Mouse (Mus musculus): Measurements from ENCODE around the gene Gpr68. TPM values are rescaled to one million over a fixed set of nuclear protein-coding genes. Genes with fewer than 3 reads are reported as not detected.
A peak's percentile ranks its signal among the peaks of the same experiment; 100 is the strongest.

The Gpr68 gene
- polyA plus RNA-seq, 1 experiment from 2014 or later: 0.46 TPM

GRCm38 (mm10) chr12:100862856-100863446, 45.0 kb downstream of the Gpr68 start:
- Histone ChIP-seq H3K4me3 (ENCODE audit: low read depth, low read length) (no peak overlapping the region), H3K27ac (ENCODE audit: low read length) (no peak overlapping the region), H3K36me3 (ENCODE audit: control insufficient read depth, insufficient read depth, low read length) (no peaks in the 10 kb centered on the region), H3K9ac (replicated peaks; ENCODE audit: low read depth, low read length) (no peak overlapping the region), H3K4me1 (ENCODE audit: control insufficient read depth, insufficient read depth, low read length) (no peaks in the 10 kb centered on the region), H3K9me3 (ENCODE audit: control insufficient read depth, low read depth, low read length) (no peaks in the 10 kb centered on the region), H3K4me2 (replicated peaks; ENCODE audit: low read depth, low read length) (no peak overlapping the region), H3K27me3 (ENCODE audit: control insufficient read depth, insufficient read depth, low read length) (no peaks in the 10 kb centered on the region)
- 80% methylated on average over 3 of the region's 3 CpGs for WGBS
- no peak for ATAC-seq (ENCODE audit: insufficient number of reproducible peaks, insufficient read depth, low FRiP score, low read depth)

- H3K4me3 ChIP-seq (ENCODE audit: low read depth, low read length): no peak overlapping the region
- no peak overlapping the region for H3K9ac ChIP-seq (replicated peaks; ENCODE audit: low read depth, low read length)
- 76% methylated on average over 3 of the region's 3 CpGs for WGBS
- ATAC-seq (ENCODE audit: insufficient number of reproducible peaks, insufficient read depth, low FRiP score, low read depth): no peak
- H3K4me1 ChIP-seq (ENCODE audit: control insufficient read depth, insufficient read depth, low read length): no peaks in the 10 kb centered on the region
- no peaks in the 10 kb centered on the region for H3K27me3 ChIP-seq (ENCODE audit: control insufficient read depth, insufficient read depth, low read length)
- no peaks in the 10 kb centered on the region for H3K9me3 ChIP-seq (ENCODE audit: control insufficient read depth, low read depth, low read length)
- no peak overlapping the region for H3K27ac ChIP-seq (ENCODE audit: low read length)
- no peaks in the 10 kb centered on the region for H3K36me3 ChIP-seq (ENCODE audit: control insufficient read depth, insufficient read depth, low read length)
- no peak overlapping the region for H3K4me2 ChIP-seq (replicated peaks; ENCODE audit: low read depth, low read length)
These were observed 45.7 kb downstream of the Gpr68 start for GRCm38 (mm10) chr12:100862272-100862671.

- Histone ChIP-seq H3K9ac (replicated peaks; ENCODE audit: low read depth, low read length) (no peak overlapping the region), H3K4me2 (replicated peaks; ENCODE audit: low read depth, low read length) (no peak overlapping the region), H3K27ac (ENCODE audit: low read length) (no peak overlapping the region), H3K4me1 (ENCODE audit: control insufficient read depth, insufficient read depth, low read length) (no peaks in the 10 kb centered on the region), H3K4me3 (ENCODE audit: low read depth, low read length) (no peak overlapping the region), H3K27me3 (ENCODE audit: control insufficient read depth, insufficient read depth, low read length) (no peaks in the 10 kb centered on the region), H3K36me3 (ENCODE audit: control insufficient read depth, insufficient read depth, low read length) (no peaks in the 10 kb centered on the region), H3K9me3 (ENCODE audit: control insufficient read depth, low read depth, low read length) (no peaks in the 10 kb centered on the region)
- ATAC-seq (ENCODE audit: insufficient number of reproducible peaks, insufficient read depth, low FRiP score, low read depth): no peak
- 72% methylated on average over 7 of the region's 7 CpGs for WGBS
These were observed 50.2 kb downstream of the Gpr68 start for GRCm38 (mm10) chr12:100857791-100858190.

DNA sequence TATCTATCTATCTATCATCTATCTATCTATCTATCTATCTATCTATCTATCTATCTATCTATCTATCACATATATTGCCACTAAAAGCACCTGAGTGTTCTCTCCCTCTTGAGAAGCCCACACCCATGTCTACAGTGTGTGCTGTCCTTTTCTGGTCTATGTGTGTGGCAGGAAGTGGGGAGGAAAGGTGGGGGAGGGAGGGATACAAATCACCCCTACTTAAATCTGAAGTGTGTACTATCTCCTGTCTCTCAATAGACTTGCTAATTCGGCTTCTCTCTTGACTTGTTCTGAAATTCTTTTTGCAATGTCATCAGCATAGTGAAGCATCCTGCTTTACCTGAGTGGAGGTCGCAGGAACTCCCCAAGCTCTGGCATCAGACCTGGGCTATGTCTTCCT, 51.7 kb downstream of the Gpr68 start:
- no peaks in the 10 kb centered on the region for H3K36me3 ChIP-seq (ENCODE audit: control insufficient read depth, insufficient read depth, low read length)
- no peak overlapping the region for H3K4me3 ChIP-seq (ENCODE audit: low read depth, low read length)
- H3K4me2 ChIP-seq (replicated peaks; ENCODE audit: low read depth, low read length): no peak overlapping the region
- H3K27ac ChIP-seq (ENCODE audit: low read length): no peak overlapping the region
- no peaks in the 10 kb centered on the region for H3K9me3 ChIP-seq (ENCODE audit: control insufficient read depth, low read depth, low read length)
- H3K27me3 ChIP-seq (ENCODE audit: control insufficient read depth, insufficient read depth, low read length): no peaks in the 10 kb centered on the region
- H3K4me1 ChIP-seq (ENCODE audit: control insufficient read depth, insufficient read depth, low read length): no peaks in the 10 kb centered on the region
- H3K9ac ChIP-seq (replicated peaks; ENCODE audit: low read depth, low read length): no peak overlapping the region
- ATAC-seq (ENCODE audit: insufficient number of reproducible peaks, insufficient read depth, low FRiP score, low read depth): no peak
- WGBS: 69% methylated on average over 2 of the region's 2 CpGs

DNA sequence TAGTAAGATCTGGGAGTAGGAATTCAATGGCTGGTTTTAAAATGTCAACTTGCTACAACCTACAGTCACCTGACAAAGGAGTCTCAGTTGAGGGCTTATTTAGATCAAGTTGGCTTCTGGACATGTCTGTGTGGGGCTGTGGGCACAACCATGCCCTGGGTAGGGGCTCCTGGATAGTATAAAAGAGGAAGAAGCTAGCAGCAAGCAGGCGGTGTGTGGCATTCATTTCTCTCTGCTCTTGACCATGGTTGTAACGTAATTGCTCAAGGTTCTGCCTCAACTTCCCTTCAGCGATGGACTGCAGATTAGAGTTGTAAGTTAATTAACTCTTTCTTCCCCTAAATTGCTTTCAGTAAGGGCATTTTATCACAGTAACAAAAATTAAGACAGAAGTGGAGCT, 55.6 kb downstream of the Gpr68 start:
- no peak overlapping the region for H3K27ac ChIP-seq (ENCODE audit: low read length)
- H3K9me3 ChIP-seq (ENCODE audit: control insufficient read depth, low read depth, low read length): no peaks in the 10 kb centered on the region
- no peak for ATAC-seq (ENCODE audit: insufficient number of reproducible peaks, insufficient read depth, low FRiP score, low read depth)
- H3K4me3 ChIP-seq (ENCODE audit: low read depth, low read length): no peak overlapping the region
- H3K4me1 ChIP-seq (ENCODE audit: control insufficient read depth, insufficient read depth, low read length): no peaks in the 10 kb centered on the region
- H3K4me2 ChIP-seq (replicated peaks; ENCODE audit: low read depth, low read length): no peak overlapping the region
- H3K36me3 ChIP-seq (ENCODE audit: control insufficient read depth, insufficient read depth, low read length): no peaks in the 10 kb centered on the region
- H3K9ac ChIP-seq (replicated peaks; ENCODE audit: low read depth, low read length): no peak overlapping the region
- 83% methylated on average over 3 of the region's 3 CpGs for WGBS
- H3K27me3 ChIP-seq (ENCODE audit: control insufficient read depth, insufficient read depth, low read length): no peaks in the 10 kb centered on the region

DNA sequence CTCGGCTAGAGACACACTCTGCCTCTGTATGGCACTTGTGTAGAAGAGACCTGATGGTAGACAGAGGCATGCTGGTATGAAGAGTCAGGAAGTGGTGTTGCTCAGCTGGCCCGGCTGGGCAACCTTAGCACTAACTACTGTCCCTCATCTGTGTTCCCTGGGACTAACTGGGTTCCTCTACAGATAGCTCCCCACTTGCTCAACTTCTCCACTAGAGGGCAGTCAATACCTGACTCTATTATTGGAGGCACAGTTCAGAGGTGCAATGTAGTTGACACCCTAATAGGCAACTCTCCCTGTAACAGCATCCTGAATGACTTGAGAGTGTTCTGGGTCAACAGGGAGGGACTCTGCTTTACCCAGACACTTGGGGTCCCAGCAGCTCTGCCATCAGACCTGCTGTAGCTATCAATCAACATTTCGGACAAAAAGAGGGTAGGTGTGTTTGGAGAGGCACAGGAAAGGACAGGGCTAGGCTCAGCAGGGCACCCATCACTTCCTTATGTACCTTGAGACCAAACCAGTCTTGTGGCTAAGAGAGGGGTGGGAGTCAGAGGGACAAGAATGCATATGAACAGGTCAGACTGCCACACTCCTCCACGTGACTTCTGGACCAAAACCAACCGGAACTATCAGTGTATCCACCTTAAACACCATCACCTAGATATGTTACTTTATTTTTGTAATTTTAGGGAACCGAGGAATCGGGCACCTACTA, 58.4 kb downstream of the Gpr68 start:
- Histone ChIP-seq H3K36me3 (ENCODE audit: control insufficient read depth, insufficient read depth, low read length) (no peaks in the 10 kb centered on the region), H3K9ac (replicated peaks; ENCODE audit: low read depth, low read length) (no peak overlapping the region), H3K4me1 (ENCODE audit: control insufficient read depth, insufficient read depth, low read length) (no peaks in the 10 kb centered on the region), H3K4me2 (replicated peaks; ENCODE audit: low read depth, low read length) (no peak overlapping the region), H3K9me3 (ENCODE audit: control insufficient read depth, low read depth, low read length) (no peaks in the 10 kb centered on the region), H3K27me3 (ENCODE audit: control insufficient read depth, insufficient read depth, low read length) (no peaks in the 10 kb centered on the region), H3K4me3 (ENCODE audit: low read depth, low read length) (no peak overlapping the region), H3K27ac (ENCODE audit: low read length) (no peak overlapping the region)
- ATAC-seq (ENCODE audit: insufficient number of reproducible peaks, insufficient read depth, low FRiP score, low read depth): peak; percentile 72
- WGBS: 72% methylated on average over 7 of the region's 7 CpGs

GRCm38 (mm10) chr12:100847437-100848080, 60.4 kb downstream of the Gpr68 start:
- no peak for ATAC-seq (ENCODE audit: insufficient number of reproducible peaks, insufficient read depth, low FRiP score, low read depth)
- no peaks in the 10 kb centered on the region for H3K4me1 ChIP-seq (ENCODE audit: control insufficient read depth, insufficient read depth, low read length)
- no peaks in the 10 kb centered on the region for H3K36me3 ChIP-seq (ENCODE audit: control insufficient read depth, insufficient read depth, low read length)
- no peaks in the 10 kb centered on the region for H3K9me3 ChIP-seq (ENCODE audit: control insufficient read depth, low read depth, low read length)
- no peak overlapping the region for H3K9ac ChIP-seq (replicated peaks; ENCODE audit: low read depth, low read length)
- no peak overlapping the region for H3K27ac ChIP-seq (ENCODE audit: low read length)
- H3K4me3 ChIP-seq (ENCODE audit: low read depth, low read length): no peak overlapping the region
- no peak overlapping the region for H3K4me2 ChIP-seq (replicated peaks; ENCODE audit: low read depth, low read length)
- H3K27me3 ChIP-seq (ENCODE audit: control insufficient read depth, insufficient read depth, low read length): no peaks in the 10 kb centered on the region
- 36% methylated on average over 11 of the region's 11 CpGs for WGBS

DNA sequence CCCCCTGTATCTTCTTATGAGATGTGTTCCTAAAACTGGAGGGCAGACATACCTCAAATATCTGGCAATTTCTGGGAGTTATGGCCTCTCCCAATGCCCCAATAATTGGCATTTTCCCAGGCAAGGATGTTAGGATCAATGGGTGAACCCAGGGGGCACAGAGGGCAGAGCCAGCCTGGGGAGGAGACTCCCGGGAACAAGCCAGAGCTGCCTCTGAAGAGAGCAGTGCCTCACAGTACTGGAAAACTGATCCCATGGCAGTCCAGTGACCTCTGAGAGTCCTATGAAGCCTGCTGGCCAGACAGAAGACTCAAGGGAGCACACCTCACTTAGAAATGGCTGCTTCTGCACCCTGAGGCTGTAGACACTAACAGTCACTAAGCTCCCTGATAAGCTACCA, 61.4 kb downstream of the Gpr68 start:
- Histone ChIP-seq H3K36me3 (ENCODE audit: control insufficient read depth, insufficient read depth, low read length) (no peaks in the 10 kb centered on the region), H3K4me3 (ENCODE audit: low read depth, low read length) (no peak overlapping the region), H3K9ac (replicated peaks; ENCODE audit: low read depth, low read length) (no peak overlapping the region), H3K27me3 (ENCODE audit: control insufficient read depth, insufficient read depth, low read length) (no peaks in the 10 kb centered on the region), H3K27ac (ENCODE audit: low read length) (no peak overlapping the region), H3K4me2 (replicated peaks; ENCODE audit: low read depth, low read length) (no peak overlapping the region), H3K4me1 (ENCODE audit: control insufficient read depth, insufficient read depth, low read length) (no peaks in the 10 kb centered on the region), H3K9me3 (ENCODE audit: control insufficient read depth, low read depth, low read length) (no peaks in the 10 kb centered on the region)
- no peak for ATAC-seq (ENCODE audit: insufficient number of reproducible peaks, insufficient read depth, low FRiP score, low read depth)
- 36% methylated on average over 1 of the region's 1 CpGs for WGBS
